Mouse (Mus musculus) embryonic facial prominence, embryonic 13.5 days (tissue): Measurements from ENCODE around the gene Lifr. TPM values are rescaled to one million over a fixed set of nuclear protein-coding genes. Genes with fewer than 3 reads are reported as not detected.
A peak's percentile ranks its signal among the peaks of the same experiment; 100 is the strongest.

Experiments
- ATAC-seq: fragments of 200-750 bp; cut with Nextera tagmentation; 2 replicates; pipeline ENCODE4 v1.8.0; 2017; ENCODE audit warnings: low read depth; ENCODE audit not compliant: insufficient number of reproducible peaks, insufficient read depth, low FRiP score, low TSS enrichment
- H3K27ac ChIP-seq: fragments of 300-500 bp; sonication (generic); 2 replicates; pipeline ENCODE4 v1.5.1; 2015; ENCODE audit warnings: moderate library complexity, mild to moderate bottlenecking, inconsistent platforms
- H3K27me3 ChIP-seq: fragments of 300-500 bp; sonication (generic); 2 replicates; pipeline ENCODE4 v1.6.1; 2015; ENCODE audit warnings: mild to moderate bottlenecking, inconsistent platforms
- H3K36me3 ChIP-seq: fragments of 300-500 bp; sonication (generic); 2 replicates; pipeline ENCODE4 v1.6.1; 2015; ENCODE audit warnings: mild to moderate bottlenecking, inconsistent platforms
- H3K4me1 ChIP-seq: fragments of 300-500 bp; sonication (generic); 2 replicates; pipeline ENCODE4 v1.6.1; 2015; ENCODE audit warnings: inconsistent platforms
- H3K4me2 ChIP-seq: fragments of 300-500 bp; sonication (generic); 2 replicates; pipeline ENCODE4 v1.6.1; 2015; ENCODE audit warnings: moderate library complexity, mild to moderate bottlenecking, inconsistent platforms
- H3K4me3 ChIP-seq: fragments of 300-500 bp; sonication (generic); 2 replicates; pipeline ENCODE4 v1.5.1; 2015; ENCODE audit warnings: mild to moderate bottlenecking, inconsistent platforms
- H3K9ac ChIP-seq: fragments of 300-500 bp; sonication (generic); 2 replicates; pipeline ENCODE4 v1.6.1; 2015; ENCODE audit warnings: mild to moderate bottlenecking, inconsistent platforms
- H3K9me3 ChIP-seq: fragments of 300-500 bp; sonication (generic); 2 replicates; pipeline ENCODE4 v1.6.1; 2016; ENCODE audit warnings: inconsistent platforms
- WGBS: fragments of 180-500 bp; shearing (Covaris S2); methylation state at CpG from one replicate; pipeline ENCODE4 v1.1.7; 2015; ENCODE audit warnings: mixed read lengths; 5-methylcytosine and 5-hydroxymethylcytosine counted together
- polyA plus RNA-seq: library from polyadenylated mRNA; unstranded; fragments of >200 nt; fragmentation: Nextera tagmentation; extraction: Ambion mirVana; gene quantifications from 2 replicates; pipeline ENCODE4 v1.2.1, GENCODE M21; 2015

The Lifr gene
- polyA plus RNA-seq, 1 experiment from 2014 or later, result 13.6 TPM

DNA sequence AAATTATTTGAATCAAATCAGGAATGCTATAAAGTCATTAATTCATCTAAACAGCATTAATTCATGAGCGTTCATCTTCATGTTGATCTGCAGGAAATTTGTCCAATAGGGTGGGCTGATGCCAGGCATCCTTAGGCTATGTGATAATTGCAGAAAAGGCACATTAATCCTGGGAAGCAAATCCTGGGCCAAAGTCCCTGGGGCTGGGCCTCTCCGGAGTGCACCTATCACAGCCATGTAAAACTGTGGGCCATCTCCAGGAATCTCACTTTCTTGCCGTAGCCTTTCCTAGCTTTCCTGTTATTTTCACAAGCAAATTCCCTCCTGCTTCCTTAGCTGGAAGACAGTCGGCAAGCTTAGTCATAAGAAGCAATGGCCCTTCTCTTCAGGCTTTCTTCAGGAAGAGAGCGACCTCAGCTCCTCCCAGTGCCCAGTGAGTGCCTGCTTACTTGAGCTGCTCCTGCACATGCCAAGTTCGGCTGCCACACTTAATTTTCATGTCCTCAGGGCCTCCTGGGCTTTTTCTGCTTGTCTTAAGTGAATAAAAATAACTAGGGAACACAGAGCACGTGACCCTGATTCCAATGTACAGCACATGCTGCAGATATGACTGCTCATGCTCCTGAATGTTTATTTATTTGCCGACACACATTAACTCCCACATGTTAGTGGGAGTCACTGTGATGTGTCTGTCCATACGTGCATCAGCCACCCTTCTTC lies 26.7 kb upstream of the Lifr start:
- no peaks in the 10 kb centered on the region for H3K9me3 ChIP-seq
- WGBS, result 53% methylated on average over 9 of the region's 9 CpGs
- no peak for ATAC-seq

DNA sequence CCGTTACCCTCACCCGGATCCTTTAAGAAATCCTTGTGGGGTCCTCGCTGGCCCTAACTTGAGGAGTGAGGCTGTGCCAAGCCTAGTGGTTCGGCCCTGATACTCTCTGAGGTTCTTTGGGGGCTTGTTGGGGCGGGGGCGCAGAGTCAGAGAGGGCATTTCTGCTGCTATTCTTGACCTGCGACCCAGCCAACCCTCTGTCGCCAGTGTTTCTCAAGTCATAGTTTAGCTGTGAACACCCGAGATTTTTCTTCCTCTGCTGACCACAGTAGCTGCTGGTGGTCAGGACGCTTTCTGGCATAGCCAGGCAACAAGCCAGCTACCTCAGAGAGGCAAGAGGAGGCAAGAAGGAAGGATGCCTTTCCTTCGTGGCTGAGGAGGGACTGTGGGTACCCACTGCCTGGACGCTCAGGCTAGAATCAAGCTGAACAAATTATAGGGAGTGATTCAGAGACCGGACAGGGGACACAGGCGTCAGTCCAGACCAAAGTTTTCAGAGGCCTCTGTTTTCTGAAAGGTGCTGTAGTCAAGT lies 25.4 kb upstream of the Lifr start:
- peak overlapping the region; percentile 44; the same call in 1 of the 2 replicates for H3K27ac ChIP-seq
- H3K4me3 ChIP-seq, result no peak overlapping the region
- H3K36me3 ChIP-seq, result no peaks in the 10 kb centered on the region
- H3K9ac ChIP-seq, result no peak overlapping the region
- no peaks in the 10 kb centered on the region for H3K27me3 ChIP-seq
- H3K4me1 ChIP-seq, result peaks cover 19% of the 10 kb centered on the region
- no peak for ATAC-seq
- WGBS, result 81% methylated on average over 14 of the region's 14 CpGs
- H3K4me2 ChIP-seq, result no peak overlapping the region
- H3K9me3 ChIP-seq, result no peaks in the 10 kb centered on the region

More for the DNA sequence above, 26.7 kb upstream of the Lifr start:
- Histone ChIP-seq H3K4me3 (no peak overlapping the region), H3K4me2 (no peak overlapping the region), H3K36me3 (no peaks in the 10 kb centered on the region), H3K27me3 (no peaks in the 10 kb centered on the region), H3K27ac (no peak overlapping the region), H3K4me1 (peaks cover 18% of the 10 kb centered on the region), H3K9ac (no peak overlapping the region)

DNA sequence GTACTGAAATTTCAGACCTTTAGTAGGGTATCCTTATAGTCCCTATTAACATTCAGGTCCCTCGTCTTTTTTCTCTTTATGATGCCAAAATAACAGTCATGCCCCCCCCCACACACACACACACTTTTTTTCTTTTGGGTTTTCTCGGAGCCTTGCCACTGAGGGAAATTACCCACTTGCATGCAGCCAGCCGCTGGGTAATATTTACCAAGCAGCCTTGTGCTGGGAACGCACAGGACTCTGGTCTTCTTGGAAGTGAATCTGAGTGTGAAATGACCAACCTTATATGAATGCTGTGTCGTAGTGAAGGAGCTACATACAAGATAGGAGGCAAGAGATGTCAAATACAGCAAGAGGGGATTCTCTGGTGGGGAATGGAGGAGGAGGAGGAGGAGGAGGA lies 24.8 kb upstream of the Lifr start:
- Histone ChIP-seq H3K36me3 (no peaks in the 10 kb centered on the region), H3K4me3 (no peak overlapping the region), H3K4me2 (no peak overlapping the region), H3K9me3 (no peaks in the 10 kb centered on the region), H3K27ac (no peak overlapping the region), H3K9ac (no peak overlapping the region), H3K27me3 (no peaks in the 10 kb centered on the region), H3K4me1 (peaks cover 19% of the 10 kb centered on the region)
- no peak for ATAC-seq
- 80% methylated on average over 5 of the region's 5 CpGs for WGBS

DNA sequence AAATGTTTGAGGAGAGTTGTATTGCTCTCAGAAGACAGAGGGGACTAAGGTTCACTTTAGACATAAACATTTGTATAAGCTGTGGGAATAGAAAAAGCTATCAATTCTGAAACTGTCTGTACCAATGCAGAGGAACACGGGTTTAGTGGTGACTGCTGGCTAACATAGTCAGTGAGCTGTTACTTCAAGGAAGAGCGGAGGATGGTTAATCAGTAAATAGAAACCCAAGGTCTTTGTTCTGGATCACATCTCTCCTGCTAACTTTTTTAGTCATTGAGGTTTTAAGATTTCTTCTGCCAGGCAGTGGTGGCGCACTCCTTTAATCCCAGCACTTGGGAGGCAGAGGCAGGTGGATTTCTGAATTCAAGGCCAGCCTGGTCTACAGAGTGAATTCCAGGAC lies 23.7 kb upstream of the Lifr start:
- no peaks in the 10 kb centered on the region for H3K36me3 ChIP-seq
- no peaks in the 10 kb centered on the region for H3K27me3 ChIP-seq
- H3K9me3 ChIP-seq, result no peaks in the 10 kb centered on the region
- ATAC-seq, result no peak
- no peak overlapping the region for H3K4me2 ChIP-seq
- WGBS, result 89% methylated on average over 3 of the region's 3 CpGs
- H3K9ac ChIP-seq, result no peak overlapping the region
- H3K4me1 ChIP-seq, result peaks cover 22% of the 10 kb centered on the region
- no peak overlapping the region for H3K4me3 ChIP-seq
- H3K27ac ChIP-seq, result no peak overlapping the region

DNA sequence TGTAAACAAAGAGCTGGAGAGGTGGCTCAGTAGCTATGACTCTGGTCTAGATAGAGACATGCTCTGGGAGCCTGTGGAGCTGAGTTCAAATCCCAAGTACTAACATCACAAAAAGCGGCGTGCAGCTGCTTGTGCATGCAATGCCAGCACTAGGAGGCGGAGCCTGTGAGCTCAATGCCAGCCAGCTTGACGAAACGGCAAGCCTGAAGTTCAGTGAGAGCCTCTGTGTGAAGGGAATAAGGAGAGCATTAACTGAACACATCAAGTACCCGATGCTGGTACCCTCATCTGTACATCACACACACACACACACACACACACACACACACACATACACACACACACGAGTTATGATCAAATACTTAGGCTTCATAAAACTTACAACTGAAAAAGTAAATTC lies 21.0 kb upstream of the Lifr start:
- ATAC-seq, result no peak
- H3K27me3 ChIP-seq, result no peaks in the 10 kb centered on the region
- 54% methylated on average over 7 of the region's 7 CpGs for WGBS

DNA sequence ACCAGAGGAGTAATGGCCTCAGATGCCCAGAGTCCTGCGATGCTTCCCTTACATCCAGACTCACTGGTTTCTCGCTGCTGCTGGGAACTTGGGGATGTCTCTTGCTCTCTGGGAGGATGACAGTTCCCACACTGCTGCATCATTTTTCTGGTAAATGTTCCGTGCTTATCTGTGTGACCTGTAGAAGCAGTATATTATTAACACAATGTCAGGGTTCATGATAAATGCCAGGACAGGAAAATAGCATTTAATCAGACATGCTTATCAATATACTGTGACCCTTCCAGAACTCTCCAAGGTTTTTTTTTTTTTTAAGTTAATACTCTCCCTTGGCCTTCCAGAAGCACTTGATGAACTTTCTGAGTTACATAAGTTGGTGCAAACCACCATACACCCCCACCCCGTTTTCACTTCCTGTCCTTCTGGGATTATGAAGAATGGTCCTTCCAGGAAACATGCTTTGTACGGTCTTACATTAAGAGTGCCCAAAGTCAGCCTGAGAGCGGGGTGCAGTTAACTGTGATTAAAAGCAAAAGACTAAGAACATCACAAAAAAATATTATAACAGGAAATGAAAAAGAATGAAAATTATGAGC lies 20.1 kb upstream of the Lifr start:
- ATAC-seq, result no peak
- no peaks in the 10 kb centered on the region for H3K36me3 ChIP-seq
- no peaks in the 10 kb centered on the region for H3K9me3 ChIP-seq
- no peak overlapping the region for H3K4me3 ChIP-seq
- H3K27me3 ChIP-seq, result no peaks in the 10 kb centered on the region
- peaks cover 6% of the 10 kb centered on the region; the same call in 1 of the 2 replicates for H3K4me1 ChIP-seq
- no peak overlapping the region for H3K4me2 ChIP-seq
- H3K9ac ChIP-seq, result no peak overlapping the region
- WGBS, result 69% methylated on average over 6 of the region's 6 CpGs
- no peak overlapping the region for H3K27ac ChIP-seq

More for the DNA sequence above, 21.0 kb upstream of the Lifr start:
- Histone ChIP-seq H3K4me3 (no peak overlapping the region), H3K27ac (no peak overlapping the region), H3K4me1 (peaks cover 6% of the 10 kb centered on the region; the same call in 1 of the 2 replicates), H3K36me3 (no peaks in the 10 kb centered on the region), H3K4me2 (no peak overlapping the region), H3K9ac (no peak overlapping the region), H3K9me3 (no peaks in the 10 kb centered on the region)

DNA sequence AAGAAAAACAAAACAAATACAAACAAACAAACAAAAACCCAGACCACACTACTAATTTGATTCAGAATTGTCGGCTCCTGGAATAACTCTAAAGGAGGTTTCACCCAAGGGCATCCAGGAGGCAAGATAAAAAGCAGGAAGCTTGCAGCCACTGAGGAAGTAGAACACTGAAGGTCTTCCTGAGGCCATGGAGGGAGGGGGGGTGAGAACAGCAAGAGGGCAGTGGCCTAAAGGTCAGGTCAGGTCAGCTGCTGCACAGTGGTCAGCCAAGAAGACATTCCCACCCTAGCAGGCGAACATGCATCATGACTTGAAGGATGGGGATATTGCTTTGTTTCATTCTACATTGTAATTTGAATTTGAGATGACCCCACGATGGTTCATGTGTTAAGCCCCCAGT lies 17.1 kb upstream of the Lifr start:
- H3K9me3 ChIP-seq, result no peaks in the 10 kb centered on the region
- no peak overlapping the region for H3K9ac ChIP-seq
- ATAC-seq, result no peak
- no peaks in the 10 kb centered on the region for H3K36me3 ChIP-seq
- no peak overlapping the region for H3K4me2 ChIP-seq
- WGBS, result 47% methylated on average over 3 of the region's 3 CpGs
- H3K27me3 ChIP-seq, result no peaks in the 10 kb centered on the region
- no peak overlapping the region for H3K4me3 ChIP-seq
- H3K27ac ChIP-seq, result no peak overlapping the region
- peaks cover 6% of the 10 kb centered on the region; the same call in 1 of the 2 replicates for H3K4me1 ChIP-seq

DNA sequence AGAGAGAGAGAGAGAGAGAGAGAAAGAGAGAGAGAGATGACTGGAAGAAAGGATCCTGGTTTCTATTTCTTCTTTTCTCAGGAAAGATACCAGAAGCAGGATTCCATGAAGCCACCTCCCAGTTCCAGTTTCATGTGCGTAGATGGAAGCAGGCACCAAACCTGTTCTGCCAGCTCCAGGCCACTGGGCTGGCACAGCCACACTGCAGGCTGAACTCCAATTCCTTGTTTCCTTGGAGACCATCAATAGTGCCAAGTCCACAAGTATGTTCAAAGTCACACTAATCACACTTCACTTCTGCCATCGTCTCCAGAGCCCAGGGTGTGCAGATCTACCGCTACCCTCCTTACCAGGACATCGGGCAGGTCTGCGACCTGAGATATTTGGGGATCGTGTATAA lies 15.2 kb upstream of the Lifr start:
- Histone ChIP-seq H3K4me1 (0 out of 2 replicates have a peak, but pooled peaks cover 3% of the 10 kb centered on the region), H3K27me3 (no peaks in the 10 kb centered on the region), H3K4me2 (no peak overlapping the region), H3K4me3 (no peak overlapping the region), H3K27ac (no peak overlapping the region), H3K9ac (no peak overlapping the region), H3K36me3 (no peaks in the 10 kb centered on the region), H3K9me3 (no peaks in the 10 kb centered on the region)
- no peak for ATAC-seq
- WGBS, result 79% methylated on average over 6 of the region's 6 CpGs

DNA sequence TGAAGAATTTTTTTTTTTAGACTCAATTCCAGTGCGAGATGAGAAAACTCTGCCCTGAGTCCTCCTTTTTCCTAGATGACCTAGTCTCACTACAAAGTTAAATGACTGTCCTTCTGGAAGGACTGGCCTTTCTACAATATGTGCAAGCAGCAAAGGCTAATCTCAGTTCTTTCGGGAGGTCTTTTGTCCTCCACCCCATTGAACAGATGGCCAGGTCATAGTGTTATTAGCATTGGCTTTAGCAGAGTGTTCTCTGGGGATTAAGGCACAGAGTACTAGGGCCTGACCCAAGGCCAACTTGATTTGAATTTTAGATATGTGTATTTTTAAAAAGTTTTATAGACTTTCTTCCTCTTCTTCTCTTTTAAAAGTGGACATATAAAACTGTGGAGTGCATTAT lies 12.1 kb upstream of the Lifr start:
- WGBS, result 75% methylated on average over 2 of the region's 2 CpGs
- no peak overlapping the region for H3K4me3 ChIP-seq
- ATAC-seq, result no peak
- no peak overlapping the region for H3K9ac ChIP-seq
- H3K4me1 ChIP-seq, result peaks cover 11% of the 10 kb centered on the region
- H3K4me2 ChIP-seq, result no peak overlapping the region
- no peaks in the 10 kb centered on the region for H3K36me3 ChIP-seq
- H3K27ac ChIP-seq, result no peak overlapping the region
- no peaks in the 10 kb centered on the region for H3K27me3 ChIP-seq
- H3K9me3 ChIP-seq, result no peaks in the 10 kb centered on the region

DNA sequence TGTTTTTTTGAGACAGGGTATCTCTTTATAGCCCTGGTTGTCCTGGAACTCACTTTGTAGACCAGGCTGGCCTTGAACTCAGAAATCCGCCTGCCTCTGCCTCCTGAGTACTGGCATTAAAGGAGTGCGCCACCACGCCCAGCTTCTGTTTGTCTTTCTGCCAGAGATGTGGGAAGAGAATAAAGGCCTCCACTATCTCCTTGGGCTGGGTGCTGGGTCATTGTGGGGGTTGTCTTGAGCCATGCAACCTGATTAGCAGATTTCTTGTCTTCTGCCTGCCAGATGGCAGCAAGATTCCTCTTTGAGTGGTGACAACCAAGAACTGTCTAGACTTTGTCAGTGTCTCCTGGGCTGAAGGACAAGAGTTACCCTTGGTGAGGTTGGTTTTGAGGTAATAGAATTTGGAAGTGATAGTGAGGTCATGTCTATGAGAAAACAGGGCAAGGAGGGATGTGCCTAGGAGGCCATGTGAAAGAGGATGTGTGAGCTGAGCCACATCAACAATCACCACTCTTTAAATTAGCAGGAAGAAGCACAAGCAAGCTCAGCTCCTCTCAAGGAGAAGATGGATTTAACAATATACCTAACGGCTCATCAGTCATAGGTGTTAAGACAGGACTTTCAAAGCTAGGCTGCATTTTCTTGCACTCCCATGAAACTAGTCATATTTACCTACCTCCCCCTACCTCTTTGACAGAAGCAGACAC lies 10.6 kb upstream of the Lifr start:
- H3K36me3 ChIP-seq, result no peaks in the 10 kb centered on the region
- 92% methylated on average over 4 of the region's 4 CpGs for WGBS
- H3K4me3 ChIP-seq, result no peak overlapping the region
- no peak overlapping the region for H3K27ac ChIP-seq
- no peaks in the 10 kb centered on the region for H3K9me3 ChIP-seq
- peaks cover 13% of the 10 kb centered on the region for H3K4me1 ChIP-seq
- no peak for ATAC-seq
- H3K4me2 ChIP-seq, result no peak overlapping the region
- H3K9ac ChIP-seq, result no peak overlapping the region
- H3K27me3 ChIP-seq, result no peaks in the 10 kb centered on the region

DNA sequence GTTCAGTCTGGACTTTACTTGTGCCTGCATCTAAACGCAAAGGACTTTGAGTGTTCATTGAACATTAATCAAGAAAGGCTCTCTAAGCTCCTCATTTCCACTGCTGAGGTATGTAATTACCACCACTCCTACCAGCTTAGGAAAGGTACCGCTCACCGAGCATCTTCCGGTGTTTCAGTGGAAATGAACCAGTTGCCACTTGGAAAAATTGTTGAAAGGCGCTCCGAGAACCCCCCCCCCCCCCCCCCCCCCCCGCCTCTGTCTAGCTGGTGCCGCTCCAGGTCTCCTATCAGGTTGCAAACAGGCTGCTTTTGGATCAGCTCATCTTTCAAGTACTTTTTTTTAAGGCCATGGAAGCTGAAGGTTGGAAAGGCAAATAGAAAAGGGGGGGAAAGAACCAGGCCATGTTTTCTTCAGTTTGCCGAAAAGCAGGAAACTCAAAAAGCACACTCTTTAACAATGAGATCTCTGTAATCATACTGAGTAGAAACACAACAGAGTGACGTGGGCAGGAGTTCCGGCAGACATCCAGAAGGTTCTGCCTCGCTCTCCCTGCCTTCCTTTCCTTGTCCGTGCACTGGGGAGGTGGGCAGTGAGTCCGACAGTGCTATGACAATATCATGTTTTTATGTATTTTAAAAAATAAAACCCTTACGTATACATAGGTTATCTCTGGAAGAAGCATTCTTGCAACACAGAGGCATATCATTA lies 9.3 kb upstream of the Lifr start:
- H3K9me3 ChIP-seq, result no peaks in the 10 kb centered on the region
- peaks cover 2% of the 10 kb centered on the region; the same call in 1 of the 2 replicates for H3K27me3 ChIP-seq
- 30% methylated on average over 15 of the region's 15 CpGs for WGBS
- ATAC-seq, result no peak
- peak overlapping the region; percentile 51; the same call in 1 of the 2 replicates for H3K27ac ChIP-seq
- H3K36me3 ChIP-seq, result no peaks in the 10 kb centered on the region
- H3K4me1 ChIP-seq, result peaks cover 24% of the 10 kb centered on the region
- no peak overlapping the region for H3K9ac ChIP-seq
- no peak overlapping the region for H3K4me3 ChIP-seq
- peak overlapping the region; percentile 37 for H3K4me2 ChIP-seq
